In genomic region chr5:54013271-54013670, GRCm38 (mm10) we compare ENCODE assay signal across 13 mouse cellular contexts.
"Had no signal": no experiment of that assay in that cellular context is flagged by ENCODE, and none has a peak within 500 bp of the region (broad histone marks: within the 10 kb centered on the region; RNA-seq: fewer than 3 reads in every experiment).

No protein-coding gene starts in this region.

- H3K4me1 ChIP-seq: limb, embryonic 15.5 days; liver, embryonic 13.5 days; lung, embryonic 15.5 days; midbrain, embryonic 15.5 days; stomach, embryonic 15.5 days had no signal

- H3K36me3 ChIP-seq: limb, embryonic 15.5 days; liver, embryonic 13.5 days; lung, embryonic 15.5 days; midbrain, embryonic 10.5 days; midbrain, embryonic 15.5 days; stomach, embryonic 15.5 days had no signal

- H3K27me3 ChIP-seq: limb, embryonic 15.5 days; liver, embryonic 13.5 days; lung, embryonic 15.5 days; midbrain, embryonic 15.5 days; stomach, embryonic 15.5 days had no signal

- DNase-seq: kidney, adult 11 months; kidney, postnatal 25 days; liver, embryonic 13.5 days; liver, postnatal 0 days; lung, postnatal 14 days; right cerebral cortex, postnatal 14 days; thymus, adult 2 months; thymus, postnatal 25 days had no signal

- ATAC-seq: liver, postnatal 0 days; midbrain, embryonic 15.5 days had no signal

- H3K4me2 ChIP-seq: limb, embryonic 15.5 days; liver, embryonic 13.5 days; lung, embryonic 15.5 days; midbrain, embryonic 15.5 days; stomach, embryonic 15.5 days had no signal

- H3K27ac ChIP-seq: limb, embryonic 15.5 days; liver, embryonic 13.5 days; lung, embryonic 15.5 days; midbrain, embryonic 10.5 days; midbrain, embryonic 15.5 days; stomach, embryonic 15.5 days had no signal

- H3K9me3 ChIP-seq: limb, embryonic 15.5 days; liver, embryonic 13.5 days; lung, embryonic 15.5 days; midbrain, embryonic 10.5 days; midbrain, embryonic 15.5 days; stomach, embryonic 15.5 days had no signal

- H3K4me3 ChIP-seq: limb, embryonic 15.5 days; liver, embryonic 13.5 days; lung, embryonic 15.5 days; midbrain, embryonic 10.5 days; midbrain, embryonic 15.5 days; stomach, embryonic 15.5 days had no signal

- H3K9ac ChIP-seq: limb, embryonic 15.5 days; liver, embryonic 13.5 days; liver, postnatal 0 days; lung, embryonic 15.5 days; midbrain, embryonic 15.5 days; stomach, embryonic 15.5 days had no signal
